12 mouse cellular contexts compared by ENCODE assay signal in genomic region chr7:111813093-111813492, GRCm38 (mm10). TPM values are rescaled to one million over a fixed set of nuclear protein-coding genes. Genes with fewer than 3 reads are reported as not detected.
A peak's percentile ranks its signal among the peaks of the same experiment; 100 is the strongest.
DNase-seq lines count a peak whose midpoint lies in the region; ATAC-seq and TF ChIP-seq lines count a peak whose summit lies in the region.
"Had no signal": no experiment of that assay in that cellular context is flagged by ENCODE, and none has a peak within 500 bp of the region (broad histone marks: within the 10 kb centered on the region; RNA-seq: fewer than 3 reads in every experiment).

No protein-coding gene starts in this region.

- no peak for TF ChIP-seq POLR2A in kidney, adult 2 months (IDR thresholded peaks at IDR 0.05; ENCODE audit: low read depth, low read length)

- no peaks in the 10 kb centered on the region for H3K9me3 ChIP-seq in kidney, postnatal 0 days (replicated peaks; ENCODE audit: low read length)
- H3K9me3 ChIP-seq: limb, embryonic 13.5 days had no signal

- TF ChIP-seq CTCF in kidney, postnatal 0 days (IDR thresholded peaks at IDR 0.05; ENCODE audit: low read depth), result no peak
- no peak for TF ChIP-seq CTCF in kidney, adult 2 months (conservative IDR thresholded peaks at IDR 0.05; ENCODE audit: insufficient read depth, insufficient read length, low read depth, low read length)

- peaks cover 2% of the 10 kb centered on the region; the same call in 1 of the 2 replicates for H3K4me1 ChIP-seq in kidney, postnatal 0 days (replicated peaks; ENCODE audit: insufficient read depth, low read length)
- no peaks in the 10 kb centered on the region for H3K4me1 ChIP-seq in kidney, adult 2 months (ENCODE audit: control insufficient read depth, insufficient read depth, low read length)

- H3K9ac ChIP-seq in kidney, postnatal 0 days (ENCODE audit: low read depth, low read length), result no peak overlapping the region
- H3K9ac ChIP-seq: limb, embryonic 13.5 days had no signal

- no peaks in the 10 kb centered on the region for H3K36me3 ChIP-seq in kidney, postnatal 0 days (ENCODE audit: insufficient read depth, low read length)
- no peaks in the 10 kb centered on the region for H3K36me3 ChIP-seq in kidney, adult 2 months (ENCODE audit: control insufficient read depth, insufficient read depth, low read length)
- H3K36me3 ChIP-seq: G1E; limb, embryonic 13.5 days had no signal

- WGBS in kidney, postnatal 0 days, result 21% methylated on average over 1 of the region's 1 CpGs
- 27% methylated on average over 1 of the region's 1 CpGs for WGBS in kidney, adult 2 months

- no peak overlapping the region for H3K4me3 ChIP-seq in kidney, postnatal 0 days (replicated peaks; ENCODE audit: low read depth, low read length)
- H3K4me3 ChIP-seq in kidney, adult 2 months (ENCODE audit: insufficient read depth, low read depth, low read length), result no peak overlapping the region
- H3K4me3 ChIP-seq: limb, embryonic 13.5 days had no signal

- no peaks in the 10 kb centered on the region for H3K27me3 ChIP-seq in kidney, postnatal 0 days (ENCODE audit: insufficient read depth, low read length)
- H3K27me3 ChIP-seq in kidney, adult 2 months (replicated peaks; ENCODE audit: control insufficient read depth, insufficient read depth, low read length), result no peaks in the 10 kb centered on the region
- H3K27me3 ChIP-seq: limb, embryonic 13.5 days had no signal

- no peak for DNase-seq in frontal cortex, postnatal 25 days (ENCODE audit: low spot score in 2 of 2)
- DNase-seq in kidney, postnatal 0 days (ENCODE audit: low spot score), result peak; percentile 65
- no peak for DNase-seq in kidney, adult 2 months
- DNase-seq in ovary, adult 18-20 months (ENCODE audit: low spot score), result peak; percentile 5
- no peak for DNase-seq in ovary, postnatal 10 days (ENCODE audit: low spot score)
- DNase-seq in left cerebral cortex, postnatal 25 days (ENCODE audit: low spot score in 2 of 2), result peak; percentile 34 to 37
- no peak for DNase-seq in spleen, postnatal 36 days (ENCODE audit: low spot score in 2 of 2)
- DNase-seq: cerebellum, postnatal 25 days had no signal

- H3K27ac ChIP-seq in kidney, postnatal 0 days, result no peak overlapping the region
- no peak overlapping the region for H3K27ac ChIP-seq in kidney, adult 2 months (ENCODE audit: insufficient read depth, low read depth, low read length)
- H3K27ac ChIP-seq: limb, embryonic 13.5 days had no signal

- no peak overlapping the region for H3K4me2 ChIP-seq in kidney, postnatal 0 days (ENCODE audit: low read length)
- H3K4me2 ChIP-seq: limb, embryonic 13.5 days had no signal

- intact Hi-C loops in left cerebral cortex, postnatal 25 days (cut with DNase I), result no loop called here

- ATAC-seq in frontal cortex, adult (ENCODE audit: low TSS enrichment), result peak; percentile 67
- no peak; the same call in 1 of the 2 replicates for ATAC-seq in kidney, postnatal 0 days (replicated peaks; ENCODE audit: low FRiP score, low read depth)

RNA-seq across cellular contexts. Expression of gene Galnt18, which starts 33.3 kb away (rescaled TPM):
- 52.1 and 53.3 TPM in 2 replicates for polyA plus RNA-seq in kidney, postnatal 0 days (2015; fragmentation: Nextera tagmentation; extraction: Ambion mirVana)
- polyA plus RNA-seq in kidney, adult 2 months (2012; rRNA removed), result 34.9 and 38.8 TPM in 2 replicates
- total RNA-seq in left cerebral cortex, postnatal 25 days (2021), result 10 to 100 TPM; 46.1 to 47.9 TPM
- total RNA-seq: G1E; megakaryocyte, adult 5-6 weeks had no signal
- polyA plus RNA-seq: G1E had no signal

Comparison
In these comparisons a context has a peak if more than half of its experiments do, and no peak if none do; other contexts are left out.
1. DNase-seq: peak in kidney, postnatal 0 days (single experiment), ovary, adult 18-20 months (single experiment) and left cerebral cortex, postnatal 25 days (2 of 2); none in frontal cortex, postnatal 25 days (0 of 2), kidney, adult 2 months (single experiment), ovary, postnatal 10 days (single experiment) and spleen, postnatal 36 days (0 of 2).